Mouse (Mus musculus): ENCODE data around the gene Gm29289. TPM values are rescaled to one million over a fixed set of nuclear protein-coding genes. Genes with fewer than 3 reads are reported as not detected.
"Not testable (repeated sequence)": the region's sequence is repeated elsewhere in the genome, so short reads cannot be mapped to it uniquely, and the experiment has no call there.

Gene Gm29289
- polyA plus RNA-seq (2016; fragmentation: Nextera tagmentation; extraction: Ambion mirVana) = not detected in 2 replicates

DNA sequence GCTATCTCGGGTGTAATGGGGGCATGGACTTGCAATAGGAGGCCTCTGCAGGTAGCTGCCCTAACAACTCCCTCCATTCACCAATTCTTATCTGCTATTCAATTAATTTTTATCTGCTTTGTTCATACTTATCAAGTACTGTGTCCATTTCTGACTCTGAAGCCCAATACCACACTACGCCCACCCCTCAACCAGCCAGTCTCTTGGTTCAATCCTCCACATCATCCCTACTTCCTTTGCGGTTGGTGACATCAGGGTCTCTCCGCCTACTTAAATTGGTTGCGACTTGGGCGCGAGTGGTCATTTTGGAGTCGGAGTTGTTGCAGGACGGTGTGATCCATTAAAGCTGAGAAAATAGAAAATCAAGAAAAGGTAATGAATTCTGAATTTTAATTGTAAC, at the start of gene Gm29289:
TSS of gene Gm29289 (plus strand) at position 301 of the 400 bp plus-strand sequence.
- H3K4me3 ChIP-seq; H3K4me1 ChIP-seq; H3K9me3 ChIP-seq (replicated peaks); H3K36me3 ChIP-seq; H3K9ac ChIP-seq; H3K27ac ChIP-seq; ATAC-seq; H3K4me2 ChIP-seq; H3K27me3 ChIP-seq (replicated peaks): not testable (repeated sequence)
- WGBS (ENCODE audit: insufficient replicate concordance) = no CpG with 5 or more reads among the region's 9 CpGs

- not testable (repeated sequence) for H3K4me1 ChIP-seq; H3K4me3 ChIP-seq; H3K27me3 ChIP-seq (replicated peaks); ATAC-seq; H3K36me3 ChIP-seq; H3K9me3 ChIP-seq (replicated peaks); H3K9ac ChIP-seq; H3K4me2 ChIP-seq; H3K27ac ChIP-seq
- WGBS (ENCODE audit: insufficient replicate concordance) = no CpG with 5 or more reads among the region's 9 CpGs
These were observed 31.7 kb upstream of the Gm29289 start, which contains the start of gene Gm10352 for GRCm38 (mm10) chrY:2900689-2901088. TSS of gene Gm10352 (plus strand) at chrY:2900989.

Other genes starting within 250 kb of the Gm29289 start
- gene H2al2b, start 211.9 kb upstream of the Gm29289 start, polyA plus RNA-seq (2016; fragmentation: Nextera tagmentation; extraction: Ambion mirVana) = not detected in 2 replicates
- not detected in 2 replicates for gene Gm4064, start 136.4 kb upstream of the Gm29289 start, polyA plus RNA-seq (2016; fragmentation: Nextera tagmentation; extraction: Ambion mirVana)
- not detected in 2 replicates for gene Rbmy, start 101.9 kb upstream of the Gm29289 start, polyA plus RNA-seq (2016; fragmentation: Nextera tagmentation; extraction: Ambion mirVana)
- not detected in 2 replicates for gene Gm10256, start 101.9 kb upstream of the Gm29289 start, polyA plus RNA-seq (2016; fragmentation: Nextera tagmentation; extraction: Ambion mirVana)
- gene Gm10352, start 31.6 kb upstream of the Gm29289 start, polyA plus RNA-seq (2016; fragmentation: Nextera tagmentation; extraction: Ambion mirVana) = not detected in 2 replicates